Mouse (Mus musculus) urinary bladder, postnatal 0 days (tissue): Measurements from ENCODE around the gene Olfr667. TPM values are rescaled to one million over a fixed set of nuclear protein-coding genes. Genes with fewer than 3 reads are reported as not detected.

Experiments used
- polyA plus RNA-seq: library from polyadenylated mRNA; unstranded; fragments of >200 nt; fragmentation: Nextera tagmentation; extraction: Ambion mirVana; gene quantifications from 2 replicates; pipeline ENCODE4 v1.2.1, GENCODE M21; 2015

Olfr667 gene
- not detected in 2 replicates for polyA plus RNA-seq

DNA sequence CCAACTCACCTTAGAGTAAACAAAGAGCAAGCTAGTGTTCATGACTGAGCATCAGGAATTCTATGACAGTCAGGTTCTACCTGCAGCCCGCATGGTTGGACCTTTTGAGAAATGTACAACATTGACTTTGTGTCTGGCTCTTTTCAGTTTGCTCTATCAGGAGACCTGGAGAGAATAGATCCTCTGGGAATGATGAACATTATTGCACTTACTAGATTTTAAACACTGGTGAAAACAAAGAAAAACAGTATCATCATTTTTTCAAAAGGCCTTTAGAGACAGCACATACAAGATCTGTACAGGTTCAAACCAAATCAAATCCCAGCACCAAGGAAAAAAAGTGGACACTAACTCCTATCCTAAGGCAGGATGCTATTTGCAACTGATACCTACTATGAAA, at the start of gene Olfr667:
Gene Olfr667 (minus strand): TSS at position 101 of the 400 bp plus-strand sequence.

DNA sequence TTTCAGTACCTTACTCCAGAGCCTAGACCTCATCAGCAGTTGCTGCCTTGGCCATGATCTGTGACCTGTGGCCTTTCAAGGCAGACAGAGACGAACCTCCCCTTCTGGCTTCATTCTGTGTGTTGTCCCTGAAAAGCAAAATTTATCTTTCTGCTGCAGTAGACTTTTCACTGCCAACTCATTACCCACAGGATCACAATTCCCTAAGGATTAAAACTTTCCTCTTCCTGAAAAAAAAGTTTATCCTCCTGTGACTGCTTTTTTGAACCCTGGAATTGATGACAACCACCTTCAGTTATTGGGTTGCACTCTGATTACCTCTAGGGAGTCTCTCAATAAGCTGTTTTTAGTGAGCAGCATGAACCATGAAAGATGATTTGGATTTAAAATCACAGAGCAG, 41.2 kb upstream of the Olfr667 start, which contains the start of gene Olfr670:
Gene Olfr670 (minus strand): TSS at position 101 of the 400 bp plus-strand sequence.

DNA sequence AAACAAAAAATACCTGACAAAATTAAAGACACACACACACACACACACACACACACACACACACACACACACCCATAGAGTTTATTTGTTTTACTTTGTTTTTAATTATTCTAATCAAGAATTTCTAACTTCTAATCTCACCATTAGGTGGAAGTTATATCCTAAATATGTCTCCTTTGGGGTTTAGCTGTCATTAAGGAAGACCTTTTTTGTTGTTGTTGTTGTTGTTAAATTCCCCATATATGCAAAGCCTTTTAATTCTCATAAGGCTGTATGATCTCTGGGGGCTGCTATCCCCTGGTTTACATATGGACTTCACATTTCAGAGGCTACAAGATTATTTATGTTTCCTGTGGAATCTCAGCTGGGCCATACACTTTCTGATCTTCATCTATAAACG, 12.7 kb upstream of the Olfr667 start, which contains the start of gene Olfr669:
Gene Olfr669 (plus strand): TSS at position 301 of the 400 bp plus-strand sequence.

DNA sequence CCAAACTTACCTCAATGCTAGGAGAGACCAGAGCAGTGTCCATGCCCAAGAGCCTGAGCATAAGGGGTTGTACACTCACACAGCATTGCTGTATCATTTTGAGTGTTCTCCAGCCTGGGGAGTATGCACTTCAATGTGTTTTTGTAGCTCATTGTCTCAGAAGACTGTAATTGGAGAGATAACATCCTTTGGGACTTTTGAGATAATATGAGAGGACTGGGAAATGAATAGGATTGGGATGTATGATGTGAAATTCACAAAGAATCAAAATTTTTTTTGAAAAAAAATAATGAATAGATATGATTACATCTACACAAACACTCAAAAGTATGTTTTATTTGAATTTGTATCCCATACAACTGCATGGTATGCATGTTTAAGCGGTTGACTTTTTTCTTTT, 6.7 kb upstream of the Olfr667 start, which contains the start of gene Olfr668:
Gene Olfr668 (minus strand): TSS at position 101 of the 400 bp plus-strand sequence.

DNA sequence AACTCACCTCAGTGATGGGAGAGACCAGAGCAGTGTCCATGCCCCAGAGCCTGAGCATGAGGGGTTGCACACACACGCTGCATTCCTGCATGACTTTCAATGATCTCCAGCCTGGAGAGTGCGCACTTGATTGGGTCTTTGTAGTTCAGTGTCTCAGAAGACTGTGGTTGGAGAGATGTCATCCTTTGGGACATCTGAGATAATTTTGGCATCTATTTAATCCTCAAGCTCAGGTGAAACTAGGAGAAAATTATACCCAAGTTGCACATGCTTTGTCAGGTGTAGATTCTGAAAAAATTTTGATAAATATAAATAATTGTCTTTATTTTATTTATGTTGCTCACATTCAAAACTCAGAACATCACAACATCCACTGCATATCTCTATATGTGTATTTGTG, 25.4 kb downstream of the Olfr667 start, which contains the start of gene Olfr666:
Gene Olfr666 (minus strand): TSS at position 101 of the 400 bp plus-strand sequence.

DNA sequence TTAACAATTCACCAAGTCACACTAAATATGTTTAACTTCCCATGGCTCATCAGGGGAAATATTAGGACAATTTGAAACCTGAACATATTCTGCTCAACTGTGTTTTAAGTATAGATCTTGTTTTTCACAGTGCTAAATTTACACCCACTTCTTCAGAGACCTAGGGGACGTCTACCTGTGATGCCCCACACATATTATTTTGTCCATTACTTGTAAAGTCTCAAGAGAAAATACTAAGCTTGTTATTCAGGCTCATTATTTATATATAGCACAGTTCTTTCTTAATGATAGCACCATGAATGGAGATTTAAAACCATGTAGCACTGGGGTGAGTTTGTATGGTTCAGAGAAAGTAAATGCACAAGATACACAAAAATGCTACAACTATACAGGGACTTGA, 43.6 kb downstream of the Olfr667 start, which contains the start of gene Olfr665:
Gene Olfr665 (plus strand): TSS at position 301 of the 400 bp plus-strand sequence.

Other genes starting within 250 kb of the Olfr667 start
- not detected in 2 replicates for gene Olfr661, start 235.0 kb downstream of the Olfr667 start, polyA plus RNA-seq
- gene Usp17le, start 144.0 kb downstream of the Olfr667 start, polyA plus RNA-seq, result not detected in 2 replicates
- not detected in 2 replicates for gene Usp17lb, start 78.9 kb downstream of the Olfr667 start, polyA plus RNA-seq
- not detected in 2 replicates for gene Usp17la, start 64.5 kb downstream of the Olfr667 start, polyA plus RNA-seq
- not detected in 2 replicates for gene Olfr665, start 43.5 kb downstream of the Olfr667 start, polyA plus RNA-seq
- gene Olfr666, start 25.5 kb downstream of the Olfr667 start, polyA plus RNA-seq, result not detected in 2 replicates
- gene Olfr668, start 6.6 kb upstream of the Olfr667 start, polyA plus RNA-seq, result not detected in 2 replicates
- not detected in 2 replicates for gene Olfr669, start 12.8 kb upstream of the Olfr667 start, polyA plus RNA-seq
- not detected in 2 replicates for gene Olfr670, start 41.1 kb upstream of the Olfr667 start, polyA plus RNA-seq
- not detected in 2 replicates for gene Olfr671, start 57.6 kb upstream of the Olfr667 start, polyA plus RNA-seq
- gene Olfr672, start 80.5 kb upstream of the Olfr667 start, polyA plus RNA-seq, result not detected in 2 replicates
- not detected in 2 replicates for gene Olfr675, start 107.0 kb upstream of the Olfr667 start, polyA plus RNA-seq
- not detected in 2 replicates for gene Olfr676, start 111.2 kb upstream of the Olfr667 start, polyA plus RNA-seq
- not detected in 2 replicates for gene Olfr677, start 129.9 kb upstream of the Olfr667 start, polyA plus RNA-seq
- not detected in 2 replicates for gene Olfr678, start 143.0 kb upstream of the Olfr667 start, polyA plus RNA-seq
- not detected in 2 replicates for gene Olfr679, start 159.7 kb upstream of the Olfr667 start, polyA plus RNA-seq
- gene Olfr680-ps1, start 171.3 kb upstream of the Olfr667 start, polyA plus RNA-seq, result not detected in 2 replicates
- not detected in 2 replicates for gene Olfr681, start 195.4 kb upstream of the Olfr667 start, polyA plus RNA-seq
- gene Olfr683, start 225.5 kb upstream of the Olfr667 start, polyA plus RNA-seq, result not detected in 2 replicates
- gene Olfr684, start 242.2 kb upstream of the Olfr667 start, polyA plus RNA-seq, result not detected in 2 replicates